Mouse (Mus musculus) liver, embryonic 14.5 days (tissue): ENCODE measurements around the gene Tex21.
"Not testable (repeated sequence)": the region's sequence is repeated elsewhere in the genome, so short reads cannot be mapped to it uniquely, and the experiment has no call there.

Source experiments
- CTCF ChIP-seq: IDR thresholded peaks from 2 replicates; pipeline ENCODE4 v1.5.1; 2016; ENCODE audit warnings: antibody characterized with exemption, low read depth, control low read depth
- EP300 ChIP-seq: IDR thresholded peaks from 2 replicates; pipeline ENCODE4 v1.6.1; 2016; ENCODE audit warnings: antibody characterized with exemption, low read depth

GRCm38 (mm10) chr12:76152389-76152788 lies 94.2 kb downstream of the Tex21 start:
- TF ChIP-seq CTCF, EP300: not testable (repeated sequence)
